Mouse (Mus musculus) hindbrain, postnatal 0 days (tissue): ENCODE results near the gene Gm4894. TPM values are rescaled to one million over a fixed set of nuclear protein-coding genes. Genes with fewer than 3 reads are reported as not detected.

Experiments
- ATAC-seq: fragments of 200-750 bp; cut with Nextera tagmentation; 2 replicates; pipeline ENCODE4 v1.8.0; 2017; ENCODE audit warnings: mild to moderate bottlenecking, moderate TSS enrichment, moderate library complexity
- DNase-seq: peaks from one replicate; pipeline ENCODE4 v3.0.0-alpha.2; 2015; ENCODE audit warnings: low spot score
- H3K27ac ChIP-seq: fragments of 300-500 bp; sonication (generic); 2 replicates; pipeline ENCODE4 v1.5.1; 2014; ENCODE audit warnings: mild to moderate bottlenecking
- H3K27me3 ChIP-seq: fragments of 300-500 bp; sonication (generic); 2 replicates; pipeline ENCODE4 v1.6.1; 2014; ENCODE audit warnings: low read length, mixed read lengths; ENCODE audit not compliant: insufficient read depth
- H3K36me3 ChIP-seq: fragments of 300-500 bp; sonication (generic); 2 replicates; pipeline ENCODE4 v1.6.1; 2014; ENCODE audit warnings: low read length, mixed read lengths; ENCODE audit not compliant: insufficient read depth
- H3K4me1 ChIP-seq: fragments of 300-500 bp; sonication (generic); 2 replicates; pipeline ENCODE4 v1.6.1; 2014; ENCODE audit warnings: antibody characterized with exemption, low read length, mixed read lengths; ENCODE audit not compliant: insufficient read depth
- H3K4me2 ChIP-seq: fragments of 300-500 bp; sonication (generic); 2 replicates; pipeline ENCODE4 v1.6.1; 2014; ENCODE audit warnings: low read depth, mild to moderate bottlenecking, low read length, moderate library complexity, mixed read lengths
- H3K4me3 ChIP-seq: fragments of 300-500 bp; sonication (generic); 2 replicates; pipeline ENCODE4 v1.5.1; 2014; ENCODE audit warnings: low read length
- H3K9ac ChIP-seq: fragments of 300-500 bp; sonication (generic); replicated peaks from 2 replicates; pipeline ENCODE4 v1.6.1; 2014; ENCODE audit warnings: mild to moderate bottlenecking, low read length, moderate library complexity, mixed read lengths
- H3K9me3 ChIP-seq: fragments of 300-500 bp; sonication (generic); 2 replicates; pipeline ENCODE4 v1.6.1; 2016; ENCODE audit warnings: low read length, mixed read lengths
- CTCF ChIP-seq: IDR thresholded peaks from 2 replicates; pipeline ENCODE4 v1.5.1; 2016; ENCODE audit warnings: antibody characterized with exemption, control low read depth, low read depth
- WGBS: fragments of 180-500 bp; shearing (Covaris S2); extraction: QIAGEN DNeasy Blood & Tissue Kit; methylation state at CpG from one replicate; pipeline ENCODE4 v1.1.7; 2014; 5-methylcytosine and 5-hydroxymethylcytosine counted together
- polyA plus RNA-seq: library from polyadenylated mRNA; unstranded; fragments of >200 nt; fragmentation: Nextera tagmentation; extraction: Ambion mirVana; gene quantifications from 2 replicates; pipeline ENCODE4 v1.2.1, GENCODE M21; 2015
- total RNA-seq: library from RNA; depleted of rRNA; stranded (reverse); fragments of >200 nt; gene quantifications from 2 replicates; pipeline ENCODE4 v1.2.3, GENCODE M21; 2014; rRNA removed

The Gm4894 gene
- total RNA-seq: not detected in 2 replicates
- polyA plus RNA-seq: not detected in 2 replicates

DNA sequence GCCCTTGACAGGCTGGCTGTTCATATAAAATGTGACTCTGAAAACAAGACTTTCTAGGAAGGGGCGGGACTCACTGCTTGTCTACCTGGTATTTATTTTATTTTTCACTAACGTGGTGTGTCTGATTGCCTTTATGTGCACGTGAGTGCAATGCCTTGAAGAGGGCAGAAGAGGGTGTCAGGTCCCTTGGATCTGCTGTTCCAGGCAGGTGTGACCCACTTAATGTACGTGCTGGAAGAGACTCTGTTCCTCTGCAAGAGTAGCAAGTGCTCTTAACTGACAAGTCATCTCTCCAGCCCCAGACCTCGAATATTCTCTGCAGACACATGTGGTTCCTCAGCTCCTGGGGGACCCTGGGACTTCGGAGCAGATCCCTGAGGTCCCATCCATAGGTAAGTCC, at the start of gene Gm4894:
Gm4894 (plus strand) TSS at position 301 of the 400 bp plus-strand sequence.
- Histone ChIP-seq H3K36me3 (no peaks in the 10 kb centered on the region), H3K4me1 (no peaks in the 10 kb centered on the region), H3K27ac (no peak within 1 kb of the TSS), H3K27me3 (no peaks in the 10 kb centered on the region), H3K4me2 (no peak within 1 kb of the TSS), H3K4me3 (no peak within 1 kb of the TSS), H3K9me3 (no peaks in the 10 kb centered on the region), H3K9ac (no peak within 1 kb of the TSS)
- no peak for ATAC-seq
- DNase-seq: no peak
- 0 out of 2 replicates have a peak, but pooled peaks have one; percentile 8 for TF ChIP-seq CTCF
- 68% methylated on average over 6 of the region's 6 CpGs for WGBS

GRCm38 (mm10) chr9:49206331-49206730, 44.0 kb upstream of the Gm4894 start:
- Histone ChIP-seq H3K27ac (no peak overlapping the region), H3K4me1 (peaks cover 15% of the 10 kb centered on the region), H3K4me3 (no peak overlapping the region), H3K4me2 (no peak overlapping the region), H3K36me3 (no peaks in the 10 kb centered on the region), H3K27me3 (no peaks in the 10 kb centered on the region), H3K9me3 (no peaks in the 10 kb centered on the region), H3K9ac (no peak overlapping the region)
- TF ChIP-seq CTCF: no peak
- WGBS: 37% methylated on average over 15 of the region's 15 CpGs
- DNase-seq (no peak), ATAC-seq (no peak)

GRCm38 (mm10) chr9:49211493-49211892, 38.8 kb upstream of the Gm4894 start:
- TF ChIP-seq CTCF: no peak
- DNase-seq (no peak), ATAC-seq (no peak)
- no peak overlapping the region for H3K4me2 ChIP-seq
- peaks cover 15% of the 10 kb centered on the region for H3K4me1 ChIP-seq
- no peaks in the 10 kb centered on the region for H3K36me3 ChIP-seq
- H3K27me3 ChIP-seq: no peaks in the 10 kb centered on the region
- no peaks in the 10 kb centered on the region for H3K9me3 ChIP-seq
- no peak overlapping the region for H3K27ac ChIP-seq
- H3K4me3 ChIP-seq: no peak overlapping the region
- WGBS: 67% methylated on average over 1 of the region's 1 CpGs
- no peak overlapping the region for H3K9ac ChIP-seq

DNA sequence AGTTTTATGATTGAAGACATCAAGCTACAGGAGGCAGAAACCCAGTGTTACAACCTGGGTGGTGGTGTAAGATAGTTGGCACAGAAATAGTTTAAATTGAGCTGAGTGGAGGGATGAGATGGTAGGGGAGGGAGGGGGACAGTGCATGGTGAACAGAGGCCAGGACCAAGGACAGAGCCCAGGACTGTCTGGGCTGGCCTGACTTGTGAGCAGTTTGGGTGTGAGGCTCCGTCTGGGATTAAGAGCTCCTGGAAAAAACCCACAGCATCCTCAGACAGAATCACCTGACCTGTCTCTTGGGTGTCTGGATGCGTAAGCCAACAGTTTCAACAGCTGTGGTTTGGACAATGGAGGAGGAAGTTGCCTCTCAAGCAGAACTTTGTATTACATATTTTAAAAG, 35.6 kb upstream of the Gm4894 start:
- H3K4me1 ChIP-seq: peaks cover 19% of the 10 kb centered on the region
- H3K9ac ChIP-seq: no peak overlapping the region
- WGBS: 59% methylated on average over 2 of the region's 2 CpGs
- no peak overlapping the region for H3K27ac ChIP-seq
- H3K36me3 ChIP-seq: no peaks in the 10 kb centered on the region
- no peaks in the 10 kb centered on the region for H3K27me3 ChIP-seq
- no peaks in the 10 kb centered on the region for H3K9me3 ChIP-seq
- H3K4me2 ChIP-seq: no peak overlapping the region
- TF ChIP-seq CTCF: no peak
- DNase-seq (no peak), ATAC-seq (no peak)
- H3K4me3 ChIP-seq: no peak overlapping the region

DNA sequence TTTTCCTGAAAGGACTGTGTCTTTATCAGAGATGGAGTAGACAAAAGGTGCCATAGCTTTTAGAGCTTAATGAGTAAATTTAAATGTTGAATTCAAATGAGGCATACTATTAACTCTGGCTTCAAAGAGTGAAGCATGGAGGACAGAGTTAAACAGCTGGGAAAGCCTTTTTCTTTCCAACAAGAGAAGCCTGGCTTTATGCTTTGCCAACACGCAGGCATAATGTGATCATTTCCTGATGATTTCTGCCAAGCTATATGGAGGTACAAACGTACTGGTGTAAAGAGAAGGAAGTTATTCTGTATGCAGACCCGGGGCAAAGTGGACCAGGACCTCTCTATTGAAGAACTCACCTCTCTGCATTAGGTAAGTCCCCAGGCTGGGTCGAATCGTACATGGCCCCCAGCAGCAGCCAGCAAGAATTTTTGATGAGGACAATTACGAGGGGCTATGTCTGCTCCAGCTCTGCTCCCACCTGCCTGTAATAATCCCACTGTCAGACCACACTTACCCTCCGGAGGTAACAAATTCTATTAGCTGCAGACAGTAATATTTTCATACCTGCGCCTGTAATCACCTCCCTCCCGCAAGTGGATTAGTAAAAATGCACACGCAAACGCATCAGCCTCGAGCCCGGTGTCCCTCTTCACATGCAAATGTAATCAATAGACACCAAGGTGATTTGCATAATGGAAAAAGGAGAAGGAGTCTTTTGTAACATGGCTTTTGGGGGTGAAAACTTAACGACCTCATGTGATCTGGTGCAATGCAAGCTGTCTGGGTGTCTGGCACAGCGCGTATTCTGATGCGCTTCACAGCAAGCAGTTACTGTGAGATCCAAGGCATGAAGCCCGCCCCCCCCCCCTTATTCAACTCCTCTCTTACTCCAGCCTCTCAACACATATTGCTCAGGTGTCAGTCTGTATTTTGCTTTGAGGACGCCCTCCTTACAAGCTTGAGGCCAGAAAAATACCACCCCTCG, 32.4 kb upstream of the Gm4894 start:
- WGBS: 38% methylated on average over 20 of the region's 20 CpGs
- Histone ChIP-seq H3K4me2 (no peak overlapping the region), H3K9me3 (no peaks in the 10 kb centered on the region), H3K36me3 (no peaks in the 10 kb centered on the region), H3K9ac (no peak overlapping the region), H3K4me1 (0 out of 2 replicates have a peak, but pooled peaks cover 7% of the 10 kb centered on the region), H3K4me3 (no peak overlapping the region), H3K27me3 (no peaks in the 10 kb centered on the region), H3K27ac (no peak overlapping the region)
- no peak for TF ChIP-seq CTCF
- ATAC-seq (no peak), DNase-seq (no peak)

- WGBS: 70% methylated on average over 10 of the region's 10 CpGs
Measured at GRCm38 (mm10) chr9:49224488-49224887, 25.8 kb upstream of the Gm4894 start.

DNA sequence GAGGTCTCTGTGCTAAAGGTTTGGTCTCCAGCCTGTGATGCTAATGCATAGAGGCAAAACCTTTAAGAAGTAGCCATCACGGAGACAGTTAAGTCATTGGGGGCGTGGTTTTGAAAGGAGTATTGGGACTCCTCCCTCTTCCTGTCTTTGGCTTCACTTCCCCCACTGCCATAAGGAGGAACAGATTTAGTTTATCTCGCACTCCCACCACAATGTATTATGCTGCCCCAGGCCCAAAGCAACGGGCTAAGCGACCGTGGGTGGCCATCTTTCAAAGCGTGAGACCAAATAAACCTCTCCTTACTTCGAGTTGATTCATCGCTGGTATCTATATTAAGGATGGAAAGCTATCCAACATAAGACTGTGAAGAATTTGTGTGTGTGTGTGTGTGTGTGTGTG, 22.9 kb upstream of the Gm4894 start:
- H3K9ac ChIP-seq: no peak overlapping the region
- no peaks in the 10 kb centered on the region for H3K9me3 ChIP-seq
- no peaks in the 10 kb centered on the region for H3K36me3 ChIP-seq
- H3K4me2 ChIP-seq: no peak overlapping the region
- WGBS: 81% methylated on average over 9 of the region's 9 CpGs
- ATAC-seq (no peak), DNase-seq (no peak)
- H3K27me3 ChIP-seq: no peaks in the 10 kb centered on the region
- H3K27ac ChIP-seq: no peak overlapping the region
- H3K4me3 ChIP-seq: no peak overlapping the region
- no peaks in the 10 kb centered on the region for H3K4me1 ChIP-seq
- no peak for TF ChIP-seq CTCF

More at GRCm38 (mm10) chr9:49224488-49224887, 25.8 kb upstream of the Gm4894 start:
- no peak for TF ChIP-seq CTCF
- Histone ChIP-seq H3K4me2 (no peak overlapping the region), H3K9me3 (no peaks in the 10 kb centered on the region), H3K4me3 (no peak overlapping the region), H3K27ac (no peak overlapping the region), H3K27me3 (no peaks in the 10 kb centered on the region), H3K4me1 (no peaks in the 10 kb centered on the region), H3K9ac (no peak overlapping the region), H3K36me3 (no peaks in the 10 kb centered on the region)
- no peak for ATAC-seq
- no peak for DNase-seq
